ENCODE assay signal across 8 mouse cellular contexts in genomic region chr5:140790937-140791877, GRCm38 (mm10). TPM values are rescaled to one million over a fixed set of nuclear protein-coding genes. Genes with fewer than 3 reads are reported as not detected.
DNase-seq lines count a peak whose midpoint lies in the region; ATAC-seq and TF ChIP-seq lines count a peak whose summit lies in the region.

No protein-coding gene starts in this region.

- POLR2A ChIA-PET in Patski (lab: Charles Lee): interaction anchor here (0.5 to 2.2 kb wide), 5 partner anchors 13 to 38 kb away, joined by 3 to 6 read pairs (median 6); no protein-coding TSS in a partner anchor

- no peaks in the 10 kb centered on the region; the same call in 1 of the 2 replicates for H3K36me3 ChIP-seq in forebrain, postnatal 0 days (ENCODE audit: insufficient read depth)

- TF ChIP-seq CTCF in Patski (IDR thresholded peaks at IDR 0.05): no peak
- no peak for TF ChIP-seq CTCF in forebrain, postnatal 0 days (IDR thresholded peaks at IDR 0.05; ENCODE audit: low read depth)
- TF ChIP-seq CTCF in left cerebral cortex, adult 2 months (IDR thresholded peaks at IDR 0.05): no peak; the same call in 1 of the 2 replicates

- intact Hi-C loops in left cerebral cortex, adult 2 months (cut with DNase I): loop anchor here (2.0 kb wide), 1 partner anchor 38 kb away; no protein-coding TSS in a partner anchor

- H3K4me2 ChIP-seq in forebrain, postnatal 0 days (ENCODE audit: low read depth): no peak overlapping the region

- CTCF ChIA-PET in Patski (lab: Charles Lee): interaction anchor here (1.0 to 1.8 kb wide), 6 partner anchors 10 to 41 kb away, joined by 3 to 5 read pairs (median 4); no protein-coding TSS in a partner anchor

- ATAC-seq in Patski: peak; percentile 64
- ATAC-seq in forebrain, postnatal 0 days: peak; percentile 78

- no peaks in the 10 kb centered on the region for H3K27me3 ChIP-seq in Patski
- no peaks in the 10 kb centered on the region for H3K27me3 ChIP-seq in forebrain, postnatal 0 days (ENCODE audit: insufficient read depth, low read length)

- DNase-seq in Patski (ENCODE audit: low read depth, low spot score): peak; percentile 85
- DNase-seq in cerebellum, adult 8-10 months: peak; percentile 40
- DNase-seq in forebrain, postnatal 0 days: peak; percentile 78
- DNase-seq in induced T-regulatory cell, adult 2 months (ENCODE audit: low read depth): peak; percentile 9
- DNase-seq in left cerebral cortex, adult 2 months (ENCODE audit: extremely low spot score in 1 of 2, low spot score in 2 of 2): peak; percentile 29 to 43
- peak; percentile 83 for DNase-seq in lung, postnatal 14 days
- peak; percentile 42 to 69 for DNase-seq in right cerebral cortex, adult 2 months (ENCODE audit: low spot score in 2 of 2)
- DNase-seq in thymus, postnatal 25 days: no peak

- 18% methylated on average over 9 of the region's 9 CpGs for WGBS in forebrain, postnatal 0 days

- no peaks in the 10 kb centered on the region for H3K9me3 ChIP-seq in forebrain, postnatal 0 days (ENCODE audit: low read length)

- H3K9ac ChIP-seq in forebrain, postnatal 0 days: no peak overlapping the region

- H3K4me1 ChIP-seq in forebrain, postnatal 0 days (ENCODE audit: insufficient read depth): peaks cover 20% of the 10 kb centered on the region

- no peak overlapping the region for H3K4me3 ChIP-seq in forebrain, postnatal 0 days (ENCODE audit: low read depth, low read length)
- no peak overlapping the region for H3K4me3 ChIP-seq in left cerebral cortex, adult 2 months

- in situ Hi-C loops in Patski (cut with MboI; ENCODE audit: low pct_unique_long_range_greater_than_20kb): no loop called here

- H3K27ac ChIP-seq in forebrain, postnatal 0 days (ENCODE audit: low read depth, low read length): peak overlapping the region; percentile 73
- H3K27ac ChIP-seq in left cerebral cortex, adult 2 months: peak overlapping the region; percentile 73

RNA-seq across cellular contexts. Expression of gene Gna12, which starts 39.0 kb away (rescaled TPM):
- 80.5 TPM for polyA plus RNA-seq in Patski (2021)
- total RNA-seq in forebrain, postnatal 0 days (2014; rRNA removed): 102 and 138 TPM in 2 replicates
- polyA plus RNA-seq in forebrain, postnatal 0 days (2015; fragmentation: Nextera tagmentation; extraction: Ambion mirVana): 35.6 and 39.0 TPM in 2 replicates
- 10 to 100 TPM; 62.2 to 67.6 TPM for total RNA-seq in left cerebral cortex, adult 2 months (2021)
